Mouse (Mus musculus) intestine, embryonic 16.5 days (tissue): Measurements from ENCODE around the gene Rarg. TPM values are rescaled to one million over a fixed set of nuclear protein-coding genes. Genes with fewer than 3 reads are reported as not detected.

Experiments
- ATAC-seq: fragments of 200-750 bp; cut with Nextera tagmentation; 2 replicates; pipeline ENCODE4 v1.8.0; 2017; ENCODE audit warnings: moderate TSS enrichment, moderate library complexity
- H3K27ac ChIP-seq: fragments of 300-500 bp; sonication (generic); 2 replicates; pipeline ENCODE4 v1.5.1; 2014; ENCODE audit warnings: mild to moderate bottlenecking, low read length
- H3K27me3 ChIP-seq: fragments of 300-500 bp; sonication (generic); replicated peaks from 2 replicates; pipeline ENCODE4 v1.6.1; 2014; ENCODE audit warnings: low read length, control low read depth, mixed read lengths; ENCODE audit not compliant: control insufficient read depth, insufficient read depth
- H3K36me3 ChIP-seq: fragments of 300-500 bp; sonication (generic); 2 replicates; pipeline ENCODE4 v1.6.1; 2014; ENCODE audit warnings: low read length, control low read depth; ENCODE audit not compliant: control insufficient read depth, insufficient read depth
- H3K4me1 ChIP-seq: fragments of 300-500 bp; sonication (generic); 2 replicates; pipeline ENCODE4 v1.6.1; 2014; ENCODE audit warnings: low read length, control low read depth, mixed read lengths; ENCODE audit not compliant: control insufficient read depth, insufficient read depth
- H3K4me2 ChIP-seq: fragments of 300-500 bp; sonication (generic); 2 replicates; pipeline ENCODE4 v1.6.1; 2014; ENCODE audit warnings: low read depth, low read length, control low read depth
- H3K4me3 ChIP-seq: fragments of 300-500 bp; sonication (generic); 2 replicates; pipeline ENCODE4 v1.5.1; 2014; ENCODE audit warnings: mild to moderate bottlenecking, low read length
- H3K9ac ChIP-seq: fragments of 300-500 bp; sonication (generic); 2 replicates; pipeline ENCODE4 v1.6.1; 2014; ENCODE audit warnings: low read depth, low read length
- H3K9me3 ChIP-seq: fragments of 300-500 bp; sonication (generic); 2 replicates; pipeline ENCODE4 v1.6.1; 2016; ENCODE audit warnings: low read length, control low read depth; ENCODE audit not compliant: control insufficient read depth
- WGBS: fragments of 180-500 bp; shearing (Covaris S2); extraction: QIAGEN DNeasy Blood & Tissue Kit; methylation state at CpG from one replicate; pipeline ENCODE4 v1.1.7; 2014; 5-methylcytosine and 5-hydroxymethylcytosine counted together
- polyA plus RNA-seq: library from polyadenylated mRNA; unstranded; fragments of >200 nt; fragmentation: Nextera tagmentation; extraction: Ambion mirVana; gene quantifications from 2 replicates; pipeline ENCODE4 v1.2.1, GENCODE M21; 2015

The Rarg gene
- polyA plus RNA-seq, 1 experiment from 2014 or later: 14.7 TPM

DNA sequence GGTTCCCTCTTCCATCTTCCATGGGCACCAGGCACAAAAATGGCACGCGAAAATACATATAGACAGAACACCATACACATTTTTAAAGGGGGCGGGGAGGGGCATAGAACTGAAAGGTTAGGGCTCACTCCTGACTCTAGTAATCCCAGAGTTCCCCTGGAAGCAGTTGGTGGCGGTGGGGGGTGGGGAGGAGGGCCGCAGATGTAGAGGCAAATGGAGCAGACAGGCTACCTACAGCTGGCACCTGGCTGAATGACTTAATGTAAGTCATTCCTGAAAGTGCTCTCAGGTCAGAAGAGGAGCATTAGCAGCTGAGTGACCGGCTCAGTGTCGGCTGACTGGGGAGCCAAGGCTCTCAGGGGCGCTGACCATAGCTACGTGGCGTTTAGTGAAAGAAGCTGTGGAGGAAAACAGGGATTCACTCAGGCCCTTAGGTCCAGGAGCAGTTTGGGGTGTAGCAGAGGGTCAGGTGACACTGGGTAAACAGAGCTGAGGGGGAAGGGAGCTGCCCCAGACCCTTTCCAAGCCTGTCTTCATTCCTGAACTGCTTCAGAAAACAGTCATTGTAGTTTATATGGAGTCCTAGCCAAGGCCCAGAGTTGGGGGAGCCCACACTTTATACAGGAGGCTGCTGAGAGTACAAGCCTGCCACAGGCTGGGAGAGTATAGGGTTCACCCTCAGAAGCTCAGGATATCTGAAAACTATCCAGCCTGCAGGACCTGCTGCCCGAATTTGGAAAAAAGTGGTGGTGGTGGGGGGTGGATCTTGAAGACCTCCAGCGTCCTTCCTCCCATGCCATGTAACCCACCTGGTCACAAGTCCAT, 14.7 kb downstream of the Rarg start:
- Histone ChIP-seq H3K4me1 (peaks cover 36% of the 10 kb centered on the region), H3K36me3 (0 out of 2 replicates have a peak, but pooled peaks cover 3% of the 10 kb centered on the region), H3K9ac (peak overlapping the region; percentile 23; the same call in 1 of the 2 replicates), H3K4me3 (no peak overlapping the region), H3K27me3 (no peaks in the 10 kb centered on the region), H3K9me3 (no peaks in the 10 kb centered on the region), H3K4me2 (peak overlapping the region; percentile 96), H3K27ac (peak overlapping the region; percentile 69)
- 45% methylated on average over 12 of the region's 12 CpGs for WGBS
- ATAC-seq: no peak

DNA sequence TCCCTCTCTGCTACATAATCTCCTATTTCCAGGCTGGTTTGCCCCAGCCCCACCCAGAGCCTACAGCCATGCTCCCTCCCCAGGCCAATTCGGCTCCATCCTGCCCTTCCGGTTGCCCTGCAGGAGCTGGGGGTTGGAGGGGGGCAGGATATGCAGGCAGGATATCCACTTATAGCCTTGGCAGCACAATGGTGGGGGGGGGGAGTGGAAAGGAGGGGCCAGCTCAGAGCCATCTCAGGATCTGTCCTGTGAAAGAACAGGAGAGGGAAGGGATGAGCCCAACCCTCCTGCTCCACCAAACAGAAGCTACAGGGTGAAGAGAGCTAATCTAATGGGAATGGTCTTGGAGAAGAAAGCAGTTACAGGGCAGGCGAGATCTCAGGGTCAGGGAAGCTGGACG, 16.7 kb downstream of the Rarg start:
- Histone ChIP-seq H3K4me1 (peaks cover 41% of the 10 kb centered on the region), H3K27ac (no peak overlapping the region), H3K9me3 (no peaks in the 10 kb centered on the region), H3K36me3 (0 out of 2 replicates have a peak, but pooled peaks cover 3% of the 10 kb centered on the region), H3K27me3 (no peaks in the 10 kb centered on the region), H3K4me2 (no peak overlapping the region), H3K9ac (no peak overlapping the region), H3K4me3 (no peak overlapping the region)
- WGBS: 78% methylated on average over 4 of the region's 4 CpGs
- no peak for ATAC-seq

DNA sequence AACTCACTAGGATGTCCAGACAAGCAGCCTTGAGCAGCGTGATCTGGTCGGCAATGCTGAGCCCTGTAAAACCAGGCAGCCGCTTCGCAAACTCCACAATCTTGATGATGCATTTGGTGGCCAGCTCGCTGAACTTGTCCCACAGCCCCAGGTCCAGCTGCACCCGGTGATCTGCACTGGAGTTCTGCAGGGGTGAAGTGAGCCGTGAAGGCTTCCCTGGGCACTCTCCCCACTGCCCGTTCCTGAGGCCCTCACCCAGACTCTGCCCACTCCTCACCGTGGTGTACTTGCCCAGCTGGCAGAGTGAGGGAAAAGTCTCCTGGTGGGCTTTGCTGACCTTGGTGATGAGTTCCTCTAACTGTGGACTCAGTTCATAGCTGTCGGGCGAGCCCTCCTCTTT, 17.5 kb downstream of the Rarg start:
- ATAC-seq: no peak
- Histone ChIP-seq H3K9ac (no peak overlapping the region), H3K27ac (no peak overlapping the region), H3K9me3 (no peaks in the 10 kb centered on the region), H3K27me3 (no peaks in the 10 kb centered on the region), H3K36me3 (0 out of 2 replicates have a peak, but pooled peaks cover 3% of the 10 kb centered on the region), H3K4me1 (peaks cover 41% of the 10 kb centered on the region), H3K4me3 (no peak overlapping the region), H3K4me2 (no peak overlapping the region)
- 78% methylated on average over 11 of the region's 11 CpGs for WGBS

DNA sequence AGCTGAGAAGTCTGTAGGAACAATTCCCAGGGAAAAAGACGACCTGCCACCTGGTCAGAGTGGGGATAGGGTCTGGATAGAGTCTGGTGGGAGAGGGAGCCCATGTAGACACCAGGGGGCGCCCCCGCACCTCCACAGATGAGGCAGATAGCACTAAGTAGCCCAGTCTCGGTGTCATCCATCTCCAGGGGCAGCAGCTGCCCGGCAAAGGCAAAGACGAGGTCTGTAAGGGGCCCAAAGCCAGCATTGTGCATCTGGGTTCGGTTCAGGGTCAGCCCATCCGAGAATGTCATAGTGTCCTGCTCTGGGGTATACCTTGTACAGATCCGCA, 18.1 kb downstream of the Rarg start:
- H3K27ac ChIP-seq: no peak overlapping the region
- H3K27me3 ChIP-seq: no peaks in the 10 kb centered on the region
- peaks cover 42% of the 10 kb centered on the region for H3K4me1 ChIP-seq
- no peak overlapping the region for H3K4me3 ChIP-seq
- 10% methylated on average over 9 of the region's 9 CpGs for WGBS
- H3K36me3 ChIP-seq: 0 out of 2 replicates have a peak, but pooled peaks cover 3% of the 10 kb centered on the region
- ATAC-seq: no peak
- H3K4me2 ChIP-seq: no peak overlapping the region
- H3K9me3 ChIP-seq: no peaks in the 10 kb centered on the region
- H3K9ac ChIP-seq: no peak overlapping the region

DNA sequence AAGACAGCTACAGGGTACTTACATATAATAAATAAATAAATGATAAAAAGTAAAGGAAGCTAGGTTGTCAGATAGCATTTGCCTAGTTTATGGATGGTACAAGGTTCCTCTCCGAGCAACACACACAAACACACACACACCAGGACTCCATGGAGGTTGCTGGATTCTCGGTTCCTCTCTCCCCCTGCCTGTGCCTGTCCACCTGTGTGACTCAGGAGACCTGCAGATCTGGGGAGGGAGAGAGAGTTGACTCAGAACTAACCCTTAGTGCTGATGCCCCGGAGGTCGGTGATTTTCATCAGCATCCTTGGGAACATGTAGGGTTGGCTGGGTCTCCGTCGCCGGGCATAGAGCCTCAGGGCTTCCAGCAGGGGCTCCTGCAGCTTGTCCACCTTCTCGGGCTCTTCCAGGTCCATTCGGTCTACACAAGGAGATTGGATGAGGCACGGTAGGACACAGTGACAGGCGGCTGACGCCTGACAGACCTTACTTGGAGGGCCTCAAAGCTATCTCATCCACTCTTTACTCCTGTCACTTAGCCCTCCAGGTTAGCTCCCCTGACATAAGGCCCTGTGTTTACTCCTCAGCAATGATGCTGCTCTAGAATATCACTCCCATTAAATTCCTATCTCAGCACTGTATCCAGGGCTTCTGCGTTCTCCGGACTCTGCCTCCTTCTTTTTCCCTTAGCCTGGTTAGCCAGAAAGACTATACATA, 18.6 kb downstream of the Rarg start:
- Histone ChIP-seq H3K9ac (no peak overlapping the region), H3K4me1 (peaks cover 38% of the 10 kb centered on the region), H3K27me3 (no peaks in the 10 kb centered on the region), H3K36me3 (0 out of 2 replicates have a peak, but pooled peaks cover 3% of the 10 kb centered on the region), H3K4me3 (no peak overlapping the region), H3K4me2 (no peak overlapping the region), H3K9me3 (no peaks in the 10 kb centered on the region), H3K27ac (no peak overlapping the region)
- no peak for ATAC-seq
- 86% methylated on average over 14 of the region's 14 CpGs for whole genome bisulfite sequencing

- 16% methylated on average over 21 of the region's 21 CpGs for WGBS
- ATAC-seq: peak; percentile 88
- H3K27me3 ChIP-seq: no peaks in the 10 kb centered on the region
- H3K4me1 ChIP-seq: peaks cover 24% of the 10 kb centered on the region
- peak overlapping the region; percentile 38 for H3K4me3 ChIP-seq
- H3K4me2 ChIP-seq: peak overlapping the region; percentile 53
- H3K9me3 ChIP-seq: no peaks in the 10 kb centered on the region
- peak overlapping the region; percentile 78 for H3K27ac ChIP-seq
- peak overlapping the region; percentile 61 for H3K9ac ChIP-seq
- H3K36me3 ChIP-seq: 0 out of 2 replicates have a peak, but pooled peaks cover 2% of the 10 kb centered on the region
Measured at GRCm38 (mm10) chr15:102235371-102236027, 21.8 kb downstream of the Rarg start.

GRCm38 (mm10) chr15:102233896-102234295, 23.4 kb downstream of the Rarg start:
- H3K9ac ChIP-seq: no peak overlapping the region

GRCm38 (mm10) chr15:102232764-102233163, 24.6 kb downstream of the Rarg start:
- Histone ChIP-seq H3K4me1 (peaks cover 21% of the 10 kb centered on the region), H3K4me2 (no peak overlapping the region), H3K36me3 (no peaks in the 10 kb centered on the region), H3K27ac (no peak overlapping the region), H3K9ac (no peak overlapping the region), H3K27me3 (no peaks in the 10 kb centered on the region), H3K4me3 (no peak overlapping the region), H3K9me3 (no peaks in the 10 kb centered on the region)
- ATAC-seq: no peak
- 81% methylated on average over 7 of the region's 7 CpGs for WGBS

More at GRCm38 (mm10) chr15:102233896-102234295, 23.4 kb downstream of the Rarg start:
- no peaks in the 10 kb centered on the region for H3K27me3 ChIP-seq
- H3K4me2 ChIP-seq: no peak overlapping the region
- H3K9me3 ChIP-seq: no peaks in the 10 kb centered on the region
- no peak overlapping the region for H3K4me3 ChIP-seq
- 7% methylated on average over 2 of the region's 2 CpGs for WGBS
- peaks cover 21% of the 10 kb centered on the region for H3K4me1 ChIP-seq
- H3K27ac ChIP-seq: no peak overlapping the region
- no peaks in the 10 kb centered on the region for H3K36me3 ChIP-seq
- no peak for ATAC-seq

GRCm38 (mm10) chr15:102231748-102232147, 25.6 kb downstream of the Rarg start, which contains the start of gene Itgb7:
Itgb7 (minus strand) TSS chr15:102231944.
- Histone ChIP-seq H3K9ac (no peak within 1 kb of the TSS), H3K4me3 (no peak within 1 kb of the TSS), H3K9me3 (no peaks in the 10 kb centered on the region), H3K36me3 (no peaks in the 10 kb centered on the region), H3K27me3 (no peaks in the 10 kb centered on the region), H3K4me1 (peaks cover 21% of the 10 kb centered on the region), H3K4me2 (peak within 1 kb of the TSS; percentile 15), H3K27ac (no peak within 1 kb of the TSS)
- 44% methylated on average over 6 of the region's 6 CpGs for WGBS
- peak; percentile 24 for ATAC-seq
